Mouse (Mus musculus) small intestine, adult 2 months (tissue): ENCODE measurements at regions not wholly inside any gene's neighbourhood (a gene's known extent, or its start where the extent isn't known, plus 50 kb on each side); places are given as distances from the start of the nearest gene placed in this dataset.

Experiments used
- CTCF ChIP-seq: fragments of 200-500 bp; IDR thresholded peaks from 2 replicates; pipeline ENCODE4 v1.5.1; 2012; ENCODE audit warnings: low read depth, mild to moderate bottlenecking, control low read depth, inconsistent platforms, low read length, moderate library complexity, mixed read lengths; ENCODE audit not compliant: insufficient replicate concordance, insufficient read length; ENCODE audit errors: extremely low read depth
- POLR2A ChIP-seq: fragments of 200-500 bp; IDR thresholded peaks from 2 replicates; pipeline ENCODE4 v1.6.1; 2012; ENCODE audit warnings: low read depth, mild to moderate bottlenecking, control low read depth, inconsistent platforms, low read length, moderate library complexity

GRCm38 (mm10) chr12:107154668-107155067 lies 333.8 kb upstream of the 3110018I06Rik start:
- TF ChIP-seq POLR2A: no peak
- no peak for TF ChIP-seq CTCF
